20 mouse cellular contexts compared by ENCODE assay signal in genomic region chr10:128728059-128728458, GRCm38 (mm10). TPM values are rescaled to one million over a fixed set of nuclear protein-coding genes. Genes with fewer than 3 reads are reported as not detected.
DNase-seq lines count a peak whose midpoint lies in the region; ATAC-seq lines count a peak whose summit lies in the region.
"Had no signal": no experiment of that assay in that cellular context is flagged by ENCODE, and none has a peak within 500 bp of the region (broad histone marks: within the 10 kb centered on the region; RNA-seq: fewer than 3 reads in every experiment).

No protein-coding gene starts in this region.

- intact Hi-C loops in heart, postnatal 14 days (cut with DNase I) = no loop called here

- 0 out of 2 replicates have a peak, but pooled peaks have one; percentile 28 for ATAC-seq in erythroid progenitor cell, adult 5-6 weeks (replicated peaks; ENCODE audit: low FRiP score, poor library complexity, severe bottlenecking)
- ATAC-seq in granulocyte monocyte progenitor cell, adult 5-6 weeks (replicated peaks; ENCODE audit: poor library complexity, severe bottlenecking) = peak; percentile 87
- ATAC-seq in megakaryocyte, adult 5-6 weeks (ENCODE audit: poor library complexity, severe bottlenecking) = peak; percentile 90
- peak; percentile 52 for ATAC-seq in megakaryocyte progenitor cell, adult 5-6 weeks (replicated peaks; ENCODE audit: poor library complexity)
- ATAC-seq: activated CD4-positive, CD25-positive, alpha-beta regulatory T cell, adult 4 months; CD4-positive, CD25-positive, alpha-beta regulatory T cell, adult 4 months; Patski had no signal

- no peak for DNase-seq in urinary bladder, postnatal 14 days (ENCODE audit: low spot score)
- DNase-seq in layer of hippocampus, postnatal 36 days = no peak
- DNase-seq in urinary bladder, postnatal 36 days (ENCODE audit: low spot score in 2 of 2) = no peak
- no peak for DNase-seq in heart, postnatal 14 days
- DNase-seq: adrenal gland, adult 2 months; adrenal gland, adult 8-10 months; adrenal gland, postnatal 10 days; adrenal gland, postnatal 14 days; adrenal gland, postnatal 25 days; adrenal gland, postnatal 36 days; B cell, adult 2 months; cerebellum, adult 11 months; cerebellum, adult 11-12 months had no signal

RNA-seq across cellular contexts. Expression of gene Dgka, which starts 16.6 kb away (rescaled TPM):
- 9.6 and 16.2 TPM in 2 replicates for total RNA-seq in erythroid progenitor cell, adult 5-6 weeks (2015; ENCODE audit: low replicate concordance)
- total RNA-seq in erythroid progenitor cell, adult 5-6 weeks (2017; ENCODE audit: low replicate concordance) = 2.5 and 9.6 TPM in 2 replicates
- 13.2 and 15.8 TPM in 2 replicates for total RNA-seq in granulocyte monocyte progenitor cell, adult 5-6 weeks (2014; fragmentation: Nextera tagmentation)
- 9.4 and 12.0 TPM in 2 replicates for total RNA-seq in granulocyte monocyte progenitor cell, adult 5-6 weeks (2017)
- total RNA-seq in megakaryocyte, adult 5-6 weeks (2015) = 35.0 and 37.6 TPM in 2 replicates
- 31.5 and 32.6 TPM in 2 replicates for total RNA-seq in megakaryocyte, adult 5-6 weeks (2017)
- 9.6 and 13.0 TPM in 2 replicates for total RNA-seq in megakaryocyte progenitor cell, adult 5-6 weeks (2015)
- total RNA-seq in megakaryocyte progenitor cell, adult 5-6 weeks (2017) = 9.1 and 10.7 TPM in 2 replicates
- total RNA-seq in layer of hippocampus, postnatal 36 days (2021) = 10 to 100 TPM in 1 of 2 experiments, 1 to 10 TPM in 1; 9.3 to 11.1 TPM
- 10 to 100 TPM; 12.4 to 15.7 TPM for total RNA-seq in heart, postnatal 14 days (2021)

RNA-seq across cellular contexts. Expression of gene Pym1, which starts 19.6 kb away (rescaled TPM):
- 13.8 and 19.5 TPM in 2 replicates for total RNA-seq in erythroid progenitor cell, adult 5-6 weeks (2015; ENCODE audit: low replicate concordance)
- 15.5 and 19.7 TPM in 2 replicates for total RNA-seq in erythroid progenitor cell, adult 5-6 weeks (2017; ENCODE audit: low replicate concordance)
- total RNA-seq in granulocyte monocyte progenitor cell, adult 5-6 weeks (2014; fragmentation: Nextera tagmentation) = 43.5 and 52.0 TPM in 2 replicates
- 47.6 and 82.5 TPM in 2 replicates for total RNA-seq in granulocyte monocyte progenitor cell, adult 5-6 weeks (2017)
- total RNA-seq in megakaryocyte, adult 5-6 weeks (2015) = 22.0 and 25.0 TPM in 2 replicates
- 37.1 and 43.4 TPM in 2 replicates for total RNA-seq in megakaryocyte, adult 5-6 weeks (2017)
- 36.6 and 37.7 TPM in 2 replicates for total RNA-seq in megakaryocyte progenitor cell, adult 5-6 weeks (2015)
- 38.9 and 53.4 TPM in 2 replicates for total RNA-seq in megakaryocyte progenitor cell, adult 5-6 weeks (2017)
- 10 to 100 TPM; 26.0 to 28.2 TPM for total RNA-seq in layer of hippocampus, postnatal 36 days (2021)
- total RNA-seq in heart, postnatal 14 days (2021) = 1 to 10 TPM; 8.5 to 9.0 TPM

RNA-seq across cellular contexts. Expression of gene Cdk2, which starts 23.2 kb away (rescaled TPM):
- total RNA-seq in erythroid progenitor cell, adult 5-6 weeks (2015; ENCODE audit: low replicate concordance) = 111 and 124 TPM in 2 replicates
- total RNA-seq in erythroid progenitor cell, adult 5-6 weeks (2017; ENCODE audit: low replicate concordance) = 62.0 and 73.5 TPM in 2 replicates
- total RNA-seq in granulocyte monocyte progenitor cell, adult 5-6 weeks (2014; fragmentation: Nextera tagmentation) = 101 and 134 TPM in 2 replicates
- total RNA-seq in granulocyte monocyte progenitor cell, adult 5-6 weeks (2017) = 60.3 and 73.1 TPM in 2 replicates
- 85.3 and 89.5 TPM in 2 replicates for total RNA-seq in megakaryocyte, adult 5-6 weeks (2015)
- total RNA-seq in megakaryocyte, adult 5-6 weeks (2017) = 63.4 and 70.7 TPM in 2 replicates
- 83.1 and 98.3 TPM in 2 replicates for total RNA-seq in megakaryocyte progenitor cell, adult 5-6 weeks (2015)
- total RNA-seq in megakaryocyte progenitor cell, adult 5-6 weeks (2017) = 65.8 and 68.0 TPM in 2 replicates
- 1 to 10 TPM; 2.0 to 2.4 TPM for total RNA-seq in layer of hippocampus, postnatal 36 days (2021)
- 10 to 100 TPM; 18.9 to 19.9 TPM for total RNA-seq in heart, postnatal 14 days (2021)

RNA-seq across cellular contexts. Expression of gene Pmel, which starts 24.1 kb away (rescaled TPM):
- not detected in 2 replicates for total RNA-seq in erythroid progenitor cell, adult 5-6 weeks (2015; ENCODE audit: low replicate concordance)
- 0.39 TPM in 1 of 2 replicates, not detected in the other for total RNA-seq in erythroid progenitor cell, adult 5-6 weeks (2017; ENCODE audit: low replicate concordance)
- 0.28 and 2.6 TPM in 2 replicates for total RNA-seq in granulocyte monocyte progenitor cell, adult 5-6 weeks (2014; fragmentation: Nextera tagmentation)
- 0.52 and 1.6 TPM in 2 replicates for total RNA-seq in granulocyte monocyte progenitor cell, adult 5-6 weeks (2017)
- 0.16 and 0.57 TPM in 2 replicates for total RNA-seq in megakaryocyte, adult 5-6 weeks (2015)
- 0.07 and 0.73 TPM in 2 replicates for total RNA-seq in megakaryocyte, adult 5-6 weeks (2017)
- 0.12 and 0.68 TPM in 2 replicates for total RNA-seq in megakaryocyte progenitor cell, adult 5-6 weeks (2015)
- total RNA-seq in megakaryocyte progenitor cell, adult 5-6 weeks (2017) = 0.96 TPM in 1 of 2 replicates, not detected in the other
- total RNA-seq in layer of hippocampus, postnatal 36 days (2021) = under 1 TPM; 0.25 to 0.35 TPM
- total RNA-seq in heart, postnatal 14 days (2021) = under 1 TPM; 0.66 to 0.93 TPM

RNA-seq across cellular contexts. Expression of gene Rab5b, which starts 32.0 kb away (rescaled TPM):
- total RNA-seq in erythroid progenitor cell, adult 5-6 weeks (2015; ENCODE audit: low replicate concordance) = 30.6 and 54.1 TPM in 2 replicates
- total RNA-seq in erythroid progenitor cell, adult 5-6 weeks (2017; ENCODE audit: low replicate concordance) = 37.7 and 46.8 TPM in 2 replicates
- 43.7 and 43.8 TPM in 2 replicates for total RNA-seq in granulocyte monocyte progenitor cell, adult 5-6 weeks (2014; fragmentation: Nextera tagmentation)
- 45.7 and 58.0 TPM in 2 replicates for total RNA-seq in granulocyte monocyte progenitor cell, adult 5-6 weeks (2017)
- total RNA-seq in megakaryocyte, adult 5-6 weeks (2015) = 62.8 and 64.7 TPM in 2 replicates
- total RNA-seq in megakaryocyte, adult 5-6 weeks (2017) = 77.1 and 84.0 TPM in 2 replicates
- total RNA-seq in megakaryocyte progenitor cell, adult 5-6 weeks (2015) = 33.1 and 40.2 TPM in 2 replicates
- 47.9 and 50.6 TPM in 2 replicates for total RNA-seq in megakaryocyte progenitor cell, adult 5-6 weeks (2017)
- total RNA-seq in layer of hippocampus, postnatal 36 days (2021) = 100 to 1,000 TPM; 131 to 134 TPM
- 10 to 100 TPM; 66.5 to 71.8 TPM for total RNA-seq in heart, postnatal 14 days (2021)

Comparison
In these comparisons a context has a peak if more than half of its experiments do, and no peak if none do; other contexts are left out.
1. ATAC-seq: peak in every context shown above with its lines; median percentile 90 in megakaryocyte, adult 5-6 weeks; 87 in granulocyte monocyte progenitor cell, adult 5-6 weeks; 52 in megakaryocyte progenitor cell, adult 5-6 weeks; 28 in erythroid progenitor cell, adult 5-6 weeks.
2. RNA of gene Cdk2, which starts 23.2 kb away (total RNA-seq): 62.0 to 124 TPM in erythroid progenitor cell, adult 5-6 weeks, 60.3 to 134 TPM in granulocyte monocyte progenitor cell, adult 5-6 weeks, 65.8 to 98.3 TPM in megakaryocyte progenitor cell, adult 5-6 weeks, 63.4 to 89.5 TPM in megakaryocyte, adult 5-6 weeks and 18.9 to 19.9 TPM in heart, postnatal 14 days; 2.0 to 2.4 TPM in layer of hippocampus, postnatal 36 days; every median in the first group is over 4 times any median in the second.